ENCODE assay signal across 8 mouse cellular contexts in the genomic region with DNA sequence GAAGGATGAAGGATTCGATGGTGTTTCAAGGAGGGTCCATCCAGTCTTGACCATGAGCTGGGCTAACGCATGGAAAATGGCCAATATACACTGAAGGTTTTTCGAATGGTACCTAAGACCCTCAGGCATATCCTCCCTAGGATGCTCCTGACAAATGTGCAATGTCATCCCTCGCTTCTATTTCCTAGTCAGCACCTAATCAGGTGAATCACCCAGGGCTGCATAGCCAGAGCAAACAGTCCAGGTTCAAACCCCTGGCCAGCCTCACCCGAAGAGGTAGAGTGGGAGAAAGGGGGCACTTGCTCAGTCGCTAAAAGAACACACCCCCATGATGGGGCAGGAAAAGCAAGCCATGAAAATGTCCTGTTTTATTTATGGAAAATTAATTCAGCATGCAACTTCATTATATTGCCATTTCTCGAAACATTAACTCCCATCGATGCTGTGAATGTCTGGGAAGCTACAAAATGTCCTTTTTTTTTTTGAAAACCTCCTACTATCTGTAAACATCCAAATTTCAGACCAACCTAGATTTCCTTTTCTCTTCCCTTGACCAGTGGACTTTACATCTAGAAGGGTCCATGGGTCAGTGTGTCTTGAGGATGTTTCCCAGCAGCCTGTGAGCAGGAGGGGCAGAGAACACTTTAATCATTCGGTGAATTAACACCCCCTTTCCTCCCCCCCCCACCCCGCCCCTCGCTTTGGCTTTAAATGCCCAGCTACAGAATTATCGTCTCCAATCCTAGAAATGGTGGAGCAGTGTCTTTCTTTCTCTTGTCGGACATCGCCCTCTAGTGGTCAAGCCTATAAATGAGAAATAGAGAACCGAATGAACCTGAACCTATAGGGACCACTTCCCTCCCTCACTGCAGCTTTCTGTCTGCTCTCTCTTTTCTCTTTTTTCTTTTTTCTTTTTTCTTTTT.
A peak's percentile ranks its signal among the peaks of the same experiment; 100 is the strongest.
DNase-seq lines count a peak whose midpoint lies in the region; ATAC-seq lines count a peak whose summit lies in the region.
"Had no signal": no experiment of that assay in that cellular context is flagged by ENCODE, and none has a peak within 500 bp of the region (broad histone marks: within the 10 kb centered on the region; RNA-seq: fewer than 3 reads in every experiment).

No protein-coding gene starts in this region.

- no peak overlapping the region for H3K4me3 ChIP-seq in embryonic facial prominence, embryonic 11.5 days (ENCODE audit: low read depth, low read length)
- no peak overlapping the region for H3K4me3 ChIP-seq in hindbrain, embryonic 11.5 days (ENCODE audit: low read depth, low read length)
- H3K4me3 ChIP-seq: liver, embryonic 15.5 days had no signal

- H3K27ac ChIP-seq in embryonic facial prominence, embryonic 11.5 days (replicated peaks; ENCODE audit: low read depth, low read length): no peak overlapping the region
- H3K27ac ChIP-seq in hindbrain, embryonic 11.5 days (ENCODE audit: low read depth, low read length): no peak overlapping the region
- H3K27ac ChIP-seq: liver, embryonic 15.5 days had no signal

- peak; percentile 84 for DNase-seq in MN1 (ENCODE audit: low spot score)
- peak; percentile 36 to 59 for DNase-seq in adrenal gland, postnatal 36 days
- peak; percentile 88 for DNase-seq in embryonic facial prominence, embryonic 11.5 days (ENCODE audit: low spot score)
- DNase-seq in hindbrain, embryonic 11.5 days (ENCODE audit: low spot score): peak; percentile 89
- DNase-seq in layer of hippocampus, adult 9-10 months (ENCODE audit: low spot score): peak; percentile 78
- DNase-seq in right cerebral cortex, postnatal 25 days: peak; percentile 36

- H3K27me3 ChIP-seq in embryonic facial prominence, embryonic 11.5 days (ENCODE audit: control insufficient read depth, insufficient read depth, low read length): no peaks in the 10 kb centered on the region
- no peaks in the 10 kb centered on the region for H3K27me3 ChIP-seq in hindbrain, embryonic 11.5 days (ENCODE audit: control insufficient read depth, insufficient read depth, low read length)
- H3K27me3 ChIP-seq: liver, embryonic 15.5 days had no signal

- WGBS in embryonic facial prominence, embryonic 11.5 days: 43% methylated on average over 15 of the region's 15 CpGs
- 41% methylated on average over 15 of the region's 15 CpGs for WGBS in hindbrain, embryonic 11.5 days

- no peak overlapping the region for H3K9ac ChIP-seq in embryonic facial prominence, embryonic 11.5 days (replicated peaks; ENCODE audit: low read length)
- no peak overlapping the region for H3K9ac ChIP-seq in hindbrain, embryonic 11.5 days (ENCODE audit: low read depth, low read length)
- H3K9ac ChIP-seq: liver, embryonic 15.5 days had no signal

- no peak overlapping the region for H3K4me2 ChIP-seq in embryonic facial prominence, embryonic 11.5 days (ENCODE audit: low read depth, low read length)
- H3K4me2 ChIP-seq in hindbrain, embryonic 11.5 days (replicated peaks; ENCODE audit: low read depth, low read length): no peak overlapping the region
- H3K4me2 ChIP-seq: liver, embryonic 15.5 days had no signal

- no peaks in the 10 kb centered on the region for H3K36me3 ChIP-seq in embryonic facial prominence, embryonic 11.5 days (replicated peaks; ENCODE audit: control insufficient read depth, insufficient read depth, low read depth, low read length)
- no peaks in the 10 kb centered on the region for H3K36me3 ChIP-seq in hindbrain, embryonic 11.5 days (ENCODE audit: control insufficient read depth, insufficient read depth, low read length)
- H3K36me3 ChIP-seq: liver, embryonic 15.5 days had no signal

- H3K9me3 ChIP-seq in embryonic facial prominence, embryonic 11.5 days (replicated peaks; ENCODE audit: control insufficient read depth, low read length): no peaks in the 10 kb centered on the region
- no peaks in the 10 kb centered on the region for H3K9me3 ChIP-seq in hindbrain, embryonic 11.5 days (ENCODE audit: control insufficient read depth, low read length)
- H3K9me3 ChIP-seq: liver, embryonic 15.5 days had no signal

- no peaks in the 10 kb centered on the region for H3K4me1 ChIP-seq in embryonic facial prominence, embryonic 11.5 days (ENCODE audit: control insufficient read depth, insufficient read depth, low read length)
- no peaks in the 10 kb centered on the region for H3K4me1 ChIP-seq in hindbrain, embryonic 11.5 days (replicated peaks; ENCODE audit: control insufficient read depth, insufficient read depth, low read length)
- H3K4me1 ChIP-seq: liver, embryonic 15.5 days had no signal

- no peak; the same call in 1 of the 2 replicates for ATAC-seq in embryonic facial prominence, embryonic 11.5 days (replicated peaks; ENCODE audit: insufficient number of reproducible peaks, low FRiP score, low TSS enrichment, low read depth)
- ATAC-seq in hindbrain, embryonic 11.5 days (ENCODE audit: low FRiP score): peak; percentile 69; the same call in 1 of the 2 replicates
- ATAC-seq in megakaryocyte, adult 5-6 weeks (ENCODE audit: poor library complexity, severe bottlenecking): peak; percentile 83

Comparison
In these comparisons a context has a peak if more than half of its experiments do, and no peak if none do; other contexts are left out.
1. DNase-seq: peak in every context shown above with its lines; median percentile 89 in hindbrain, embryonic 11.5 days; 88 in embryonic facial prominence, embryonic 11.5 days; 84 in MN1; 78 in layer of hippocampus, adult 9-10 months; 48 in adrenal gland, postnatal 36 days; 36 in right cerebral cortex, postnatal 25 days.